Mouse (Mus musculus) kidney, embryonic 16.5 days (tissue): ENCODE data around the gene Ankdd1a. TPM values are rescaled to one million over a fixed set of nuclear protein-coding genes. Genes with fewer than 3 reads are reported as not detected.

Experiments used
- ATAC-seq: fragments of 200-750 bp; cut with Nextera tagmentation; 2 replicates; pipeline ENCODE4 v1.8.0; 2017; ENCODE audit warnings: moderate TSS enrichment; ENCODE audit not compliant: low FRiP score, low TSS enrichment
- H3K27ac ChIP-seq: fragments of 300-500 bp; sonication (generic); 2 replicates; pipeline ENCODE4 v1.5.1; 2014; ENCODE audit warnings: low read length
- H3K27me3 ChIP-seq: fragments of 300-500 bp; sonication (generic); 2 replicates; pipeline ENCODE4 v1.6.1; 2014; ENCODE audit warnings: low read length, control low read depth, mixed read lengths; ENCODE audit not compliant: insufficient read depth
- H3K36me3 ChIP-seq: fragments of 300-500 bp; sonication (generic); 2 replicates; pipeline ENCODE4 v1.6.1; 2014; ENCODE audit warnings: low read length, control low read depth, mixed read lengths; ENCODE audit not compliant: insufficient read depth
- H3K4me1 ChIP-seq: fragments of 300-500 bp; sonication (generic); 2 replicates; pipeline ENCODE4 v1.6.1; 2014; ENCODE audit warnings: low read length, control low read depth, mixed read lengths; ENCODE audit not compliant: insufficient read depth
- H3K4me2 ChIP-seq: fragments of 300-500 bp; sonication (generic); replicated peaks from 2 replicates; pipeline ENCODE4 v1.6.1; 2014; ENCODE audit warnings: low read depth, low read length
- H3K4me3 ChIP-seq: fragments of 300-500 bp; sonication (generic); 2 replicates; pipeline ENCODE4 v1.5.1; 2014; ENCODE audit warnings: mild to moderate bottlenecking, low read length
- H3K9ac ChIP-seq: fragments of 300-500 bp; sonication (generic); replicated peaks from 2 replicates; pipeline ENCODE4 v1.6.1; 2014; ENCODE audit warnings: low read length
- H3K9me3 ChIP-seq: fragments of 300-500 bp; sonication (generic); 2 replicates; pipeline ENCODE4 v1.6.1; 2016; ENCODE audit warnings: low read length, control low read depth
- WGBS: fragments of 180-500 bp; shearing (Covaris S2); extraction: QIAGEN DNeasy Blood & Tissue Kit; methylation state at CpG from one replicate; pipeline ENCODE4 v1.1.7; 2014; 5-methylcytosine and 5-hydroxymethylcytosine counted together
- polyA plus RNA-seq: library from polyadenylated mRNA; unstranded; fragments of >200 nt; fragmentation: Nextera tagmentation; extraction: Ambion mirVana; gene quantifications from 2 replicates; pipeline ENCODE4 v1.2.1, GENCODE M21; 2015

Ankdd1a gene
- polyA plus RNA-seq, 1 experiment from 2014 or later = not detected

DNA sequence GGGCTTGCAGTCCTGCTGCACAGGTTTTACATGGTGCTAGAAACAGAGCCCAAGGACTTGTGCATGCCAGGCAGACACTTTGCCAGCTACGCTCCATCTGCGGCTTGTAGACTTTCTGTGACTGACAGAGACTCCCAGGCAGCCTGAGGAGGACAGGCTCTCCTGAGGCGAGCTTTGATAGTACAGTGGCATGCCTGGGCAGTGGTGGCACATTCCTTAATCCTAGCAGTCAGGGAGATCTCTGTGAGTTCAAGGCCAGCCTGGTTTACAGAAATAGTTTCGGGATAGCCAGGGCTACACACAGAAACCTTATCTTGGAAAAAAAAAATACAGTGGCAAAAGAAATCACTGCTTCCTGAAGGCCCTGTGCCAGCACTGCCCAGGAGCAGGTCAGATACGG lies 27.1 kb upstream of the Ankdd1a start:
- WGBS = 87% methylated on average over 5 of the region's 5 CpGs
- H3K4me2 ChIP-seq = no peak overlapping the region
- H3K27ac ChIP-seq = no peak overlapping the region
- no peaks in the 10 kb centered on the region for H3K27me3 ChIP-seq
- peaks cover 28% of the 10 kb centered on the region for H3K4me1 ChIP-seq
- no peak for ATAC-seq
- no peaks in the 10 kb centered on the region for H3K36me3 ChIP-seq
- H3K4me3 ChIP-seq = no peak overlapping the region
- no peak overlapping the region for H3K9ac ChIP-seq
- H3K9me3 ChIP-seq = no peaks in the 10 kb centered on the region

DNA sequence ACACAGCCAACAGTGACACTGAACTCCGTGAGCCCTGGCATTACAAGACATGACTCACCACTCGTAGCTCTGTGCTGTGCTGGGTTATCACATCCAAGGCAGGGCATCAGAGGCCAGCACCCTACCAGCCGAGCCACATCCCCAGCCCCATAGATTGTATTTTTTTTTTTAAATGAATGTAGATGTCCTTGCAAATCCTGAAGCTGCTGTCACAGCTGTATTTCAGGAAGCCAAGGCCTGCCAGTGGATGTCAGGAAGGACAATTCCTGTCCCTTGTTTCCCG lies 26.4 kb upstream of the Ankdd1a start:
- H3K4me2 ChIP-seq = no peak overlapping the region
- H3K4me3 ChIP-seq = no peak overlapping the region
- peaks cover 36% of the 10 kb centered on the region for H3K4me1 ChIP-seq
- WGBS = 59% methylated on average over 4 of the region's 4 CpGs
- no peaks in the 10 kb centered on the region for H3K9me3 ChIP-seq
- H3K27ac ChIP-seq = no peak overlapping the region
- no peaks in the 10 kb centered on the region for H3K27me3 ChIP-seq
- no peak overlapping the region for H3K9ac ChIP-seq
- H3K36me3 ChIP-seq = no peaks in the 10 kb centered on the region
- no peak for ATAC-seq

GRCm38 (mm10) chr9:65545635-65546412 lies 25.8 kb upstream of the Ankdd1a start:
- Histone ChIP-seq H3K9me3 (no peaks in the 10 kb centered on the region), H3K4me3 (no peak overlapping the region), H3K4me1 (peaks cover 35% of the 10 kb centered on the region), H3K9ac (no peak overlapping the region; the same call in 1 of the 2 replicates), H3K27me3 (no peaks in the 10 kb centered on the region), H3K27ac (peak overlapping the region; percentile 12; the same call in 1 of the 2 replicates), H3K4me2 (no peak overlapping the region), H3K36me3 (no peaks in the 10 kb centered on the region)
- no peak for ATAC-seq
- WGBS = 72% methylated on average over 10 of the region's 10 CpGs

DNA sequence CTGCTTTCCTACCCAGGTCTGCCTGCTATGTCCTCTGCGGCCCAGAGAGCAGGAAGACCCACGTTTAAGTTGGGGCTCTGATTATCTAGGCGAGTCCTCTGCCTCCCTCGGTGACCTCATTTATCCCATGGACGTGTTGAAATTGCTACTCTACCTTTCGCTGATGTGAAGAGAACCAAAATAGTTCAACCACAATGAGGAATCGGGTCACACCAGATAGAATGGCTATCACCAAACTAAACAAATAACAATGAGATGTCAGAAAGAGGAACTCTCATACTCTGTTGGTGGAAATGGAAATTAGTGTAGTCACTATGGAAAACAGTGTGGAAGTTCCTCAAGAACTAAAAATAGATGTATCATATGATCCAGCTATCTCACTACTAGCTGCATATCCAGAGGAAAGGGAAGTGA lies 22.1 kb upstream of the Ankdd1a start:
- no peak overlapping the region for H3K9ac ChIP-seq
- 80% methylated on average over 7 of the region's 7 CpGs for WGBS

DNA sequence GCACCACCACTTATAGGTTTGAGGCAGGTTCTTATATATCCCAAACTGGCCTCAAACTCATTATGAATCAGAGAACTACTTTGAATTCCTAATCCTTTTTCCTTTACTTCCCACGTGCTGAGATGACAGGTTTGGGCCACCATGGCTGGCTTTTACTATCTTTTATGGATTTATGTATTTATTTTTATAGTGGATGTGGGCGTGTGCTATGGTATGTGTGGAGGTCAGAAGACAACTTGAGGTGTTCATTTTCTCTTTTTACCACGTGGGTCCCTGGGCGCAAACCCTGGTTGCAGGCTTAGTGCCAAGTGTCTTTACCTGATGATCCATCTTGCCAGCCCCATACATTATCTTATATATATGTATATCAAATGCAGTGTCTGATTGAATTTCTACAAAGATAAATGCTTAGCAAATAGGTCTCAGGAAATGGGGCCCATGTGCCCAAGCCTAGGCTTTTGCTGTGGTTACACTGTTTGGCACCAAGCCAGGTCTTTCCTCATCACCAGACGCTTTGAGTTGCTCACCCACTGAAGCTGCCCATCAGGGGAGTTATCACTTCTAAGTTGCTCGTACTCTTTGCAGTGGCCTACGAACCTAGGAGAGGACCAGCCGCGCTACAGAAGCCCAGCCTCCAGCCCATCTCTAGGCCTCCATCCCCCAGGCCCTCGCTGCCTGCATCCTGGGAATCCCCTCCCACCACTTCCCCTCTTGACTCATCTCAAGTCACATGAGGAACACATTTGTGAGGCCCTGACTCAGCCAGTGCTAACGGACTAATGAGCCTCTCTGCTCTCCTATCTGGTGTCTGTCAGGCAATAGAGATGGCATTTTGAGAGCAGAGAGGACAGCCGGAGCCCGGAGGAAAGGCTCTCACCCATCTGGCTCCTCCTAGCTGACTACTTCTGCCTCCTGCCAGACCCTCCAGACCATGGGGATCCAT lies 21.4 kb upstream of the Ankdd1a start:
- H3K4me1 ChIP-seq = peaks cover 14% of the 10 kb centered on the region; the same call in 1 of the 2 replicates
- H3K9me3 ChIP-seq = no peaks in the 10 kb centered on the region
- ATAC-seq = no peak
- no peak overlapping the region for H3K4me3 ChIP-seq
- H3K4me2 ChIP-seq = no peak overlapping the region
- H3K9ac ChIP-seq = no peak overlapping the region
- H3K27me3 ChIP-seq = no peaks in the 10 kb centered on the region
- no peaks in the 10 kb centered on the region for H3K36me3 ChIP-seq
- H3K27ac ChIP-seq = peak overlapping the region; percentile 64
- WGBS = 54% methylated on average over 13 of the region's 13 CpGs

More for the DNA sequence above, 22.1 kb upstream of the Ankdd1a start:
- ATAC-seq = no peak
- Histone ChIP-seq H3K27me3 (no peaks in the 10 kb centered on the region), H3K9me3 (no peaks in the 10 kb centered on the region), H3K4me1 (peaks cover 14% of the 10 kb centered on the region; the same call in 1 of the 2 replicates), H3K4me3 (no peak overlapping the region), H3K36me3 (no peaks in the 10 kb centered on the region), H3K27ac (peak overlapping the region; percentile 64), H3K4me2 (no peak overlapping the region)

- H3K4me2 ChIP-seq = no peak overlapping the region
- no peak overlapping the region for H3K9ac ChIP-seq
- peaks cover 8% of the 10 kb centered on the region; the same call in 1 of the 2 replicates for H3K4me1 ChIP-seq
- no peak overlapping the region for H3K4me3 ChIP-seq
- H3K27me3 ChIP-seq = no peaks in the 10 kb centered on the region
- no peaks in the 10 kb centered on the region for H3K36me3 ChIP-seq
- WGBS = 76% methylated on average over 9 of the region's 9 CpGs
- H3K9me3 ChIP-seq = no peaks in the 10 kb centered on the region
- ATAC-seq = no peak
- H3K27ac ChIP-seq = no peak overlapping the region
These were observed 19.7 kb upstream of the Ankdd1a start for GRCm38 (mm10) chr9:65539697-65540096.

DNA sequence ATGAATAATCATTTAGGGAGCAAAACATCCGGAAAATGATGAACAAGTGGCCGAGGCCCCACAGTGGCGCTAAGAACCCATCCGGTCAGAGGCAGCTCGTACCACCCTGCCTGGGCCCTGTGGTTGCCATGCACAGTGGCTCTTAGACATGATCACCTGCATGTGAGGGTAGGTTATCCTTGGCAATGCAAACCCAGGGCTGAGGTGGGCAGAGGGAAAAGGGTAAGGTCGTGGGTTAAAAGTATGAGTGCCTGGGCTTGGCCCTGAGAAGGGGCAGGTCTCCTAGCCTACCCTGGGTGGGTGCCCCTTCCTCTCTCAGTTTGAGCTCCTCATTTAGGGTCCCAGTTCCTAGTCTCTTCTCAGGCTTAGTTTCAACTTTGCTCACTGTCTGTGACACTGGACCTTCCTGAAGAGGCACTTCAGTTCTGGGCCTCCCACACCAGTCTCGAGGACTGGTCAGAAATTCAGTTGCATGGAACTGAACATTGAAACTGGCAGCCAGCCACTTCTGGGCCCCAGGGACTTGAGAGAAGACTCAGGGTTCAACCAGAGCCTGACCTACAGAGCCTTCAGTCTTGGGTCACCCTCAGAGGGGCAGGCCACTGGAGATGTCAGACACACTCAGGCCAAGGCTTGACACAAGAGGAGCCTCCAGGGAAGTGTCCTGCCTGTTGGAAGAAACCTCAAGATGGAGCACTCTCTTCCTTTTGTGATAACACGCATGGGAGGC lies 18.1 kb upstream of the Ankdd1a start:
- H3K27me3 ChIP-seq = no peaks in the 10 kb centered on the region
- no peaks in the 10 kb centered on the region for H3K9me3 ChIP-seq
- no peak overlapping the region for H3K9ac ChIP-seq
- no peak overlapping the region for H3K4me3 ChIP-seq
- ATAC-seq = no peak
- H3K4me2 ChIP-seq = no peak overlapping the region
- WGBS = 89% methylated on average over 8 of the region's 8 CpGs
- H3K36me3 ChIP-seq = no peaks in the 10 kb centered on the region
- H3K27ac ChIP-seq = no peak overlapping the region
- H3K4me1 ChIP-seq = peaks cover 8% of the 10 kb centered on the region; the same call in 1 of the 2 replicates

GRCm38 (mm10) chr9:65536491-65536890 lies 16.5 kb upstream of the Ankdd1a start:
- Histone ChIP-seq H3K9me3 (no peaks in the 10 kb centered on the region), H3K4me1 (peaks cover 2% of the 10 kb centered on the region; the same call in 1 of the 2 replicates), H3K9ac (no peak overlapping the region), H3K4me3 (no peak overlapping the region), H3K27ac (no peak overlapping the region), H3K27me3 (no peaks in the 10 kb centered on the region), H3K4me2 (no peak overlapping the region), H3K36me3 (no peaks in the 10 kb centered on the region)
- 86% methylated on average over 4 of the region's 4 CpGs for WGBS
- no peak for ATAC-seq

DNA sequence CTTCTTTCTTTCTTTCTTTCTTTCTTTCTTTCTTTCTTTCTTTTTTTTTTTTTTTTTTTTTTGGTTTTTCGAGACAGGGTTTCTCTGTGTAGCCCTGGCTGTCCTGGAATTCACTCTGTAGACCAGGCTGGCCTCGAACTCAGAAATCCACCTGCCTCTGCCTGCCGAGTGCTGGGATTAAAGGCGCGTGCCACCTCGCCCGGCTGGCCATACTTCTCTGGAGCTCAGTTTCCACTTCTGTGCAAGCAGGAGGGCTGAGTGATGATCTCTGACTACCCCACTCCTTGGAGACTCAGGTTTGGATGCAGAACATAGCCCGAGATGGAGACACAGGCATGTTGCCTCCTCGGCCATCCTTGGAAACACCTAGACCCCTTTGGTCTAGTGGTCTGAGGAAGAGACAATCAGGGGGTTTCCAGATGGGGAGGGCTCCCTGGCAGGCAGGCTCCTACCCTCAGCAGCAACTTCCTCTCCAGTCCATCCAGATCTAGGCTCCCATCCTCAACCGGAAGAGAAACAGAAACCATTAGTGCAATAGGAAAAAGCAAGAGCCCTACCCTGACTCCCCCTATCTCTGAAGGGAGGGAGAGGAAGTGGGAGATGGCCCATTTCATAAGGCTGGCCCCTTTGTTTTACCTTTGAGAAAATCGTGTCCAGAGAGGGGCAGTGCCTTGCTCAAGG lies 15.9 kb upstream of the Ankdd1a start:
- no peak overlapping the region for H3K4me3 ChIP-seq
- no peak overlapping the region for H3K4me2 ChIP-seq
- no peak for ATAC-seq
- no peaks in the 10 kb centered on the region for H3K9me3 ChIP-seq
- no peaks in the 10 kb centered on the region for H3K27me3 ChIP-seq
- 87% methylated on average over 9 of the region's 11 CpGs for WGBS
- H3K36me3 ChIP-seq = no peaks in the 10 kb centered on the region
- H3K9ac ChIP-seq = no peak overlapping the region
- H3K4me1 ChIP-seq = no peaks in the 10 kb centered on the region
- no peak overlapping the region for H3K27ac ChIP-seq
